Comparison of ENCODE assay signal across 21 mouse cellular contexts in genomic region chr12:100128961-100129360, GRCm38 (mm10). TPM values are rescaled to one million over a fixed set of nuclear protein-coding genes. Genes with fewer than 3 reads are reported as not detected.
DNase-seq lines count a peak whose midpoint lies in the region; ATAC-seq and TF ChIP-seq lines count a peak whose summit lies in the region.
"Had no signal": no experiment of that assay in that cellular context is flagged by ENCODE, and none has a peak within 500 bp of the region (broad histone marks: within the 10 kb centered on the region; RNA-seq: fewer than 3 reads in every experiment).

No protein-coding gene starts in this region.

- WGBS in heart, adult 2 months: 73% methylated on average over 8 of the region's 8 CpGs
- WGBS in intestine, embryonic 14.5 days: 65% methylated on average over 8 of the region's 8 CpGs
- WGBS in intestine, postnatal 0 days: 80% methylated on average over 8 of the region's 8 CpGs
- 62% methylated on average over 8 of the region's 8 CpGs for WGBS in lung, postnatal 0 days
- 67% methylated on average over 8 of the region's 8 CpGs for WGBS in limb, embryonic 13.5 days
- 92% methylated on average over 8 of the region's 8 CpGs for WGBS in forebrain, embryonic 12.5 days

- H3K4me1 ChIP-seq in heart, adult 2 months (ENCODE audit: control insufficient read depth, insufficient read depth, low read length): peaks cover 12% of the 10 kb centered on the region
- H3K4me1 ChIP-seq in intestine, embryonic 14.5 days (replicated peaks; ENCODE audit: control insufficient read depth, insufficient read depth, low read length): peaks cover 10% of the 10 kb centered on the region
- H3K4me1 ChIP-seq in intestine, postnatal 0 days (replicated peaks; ENCODE audit: control insufficient read depth, insufficient read depth, low read length): 0 out of 2 replicates have a peak, but pooled peaks cover 2% of the 10 kb centered on the region
- H3K4me1 ChIP-seq in lung, postnatal 0 days (ENCODE audit: insufficient read depth, low read depth, low read length): peaks cover 5% of the 10 kb centered on the region; the same call in 1 of the 2 replicates
- H3K4me1 ChIP-seq in limb, embryonic 13.5 days: peaks cover 14% of the 10 kb centered on the region
- H3K4me1 ChIP-seq in forebrain, embryonic 12.5 days: no peaks in the 10 kb centered on the region

- no peaks in the 10 kb centered on the region for H3K27me3 ChIP-seq in heart, adult 2 months (ENCODE audit: control insufficient read depth, insufficient read depth, low read length)
- no peaks in the 10 kb centered on the region for H3K27me3 ChIP-seq in intestine, embryonic 14.5 days (replicated peaks; ENCODE audit: control insufficient read depth, insufficient read depth, low read length)
- H3K27me3 ChIP-seq in intestine, postnatal 0 days (replicated peaks; ENCODE audit: control insufficient read depth, insufficient read depth, low read length): no peaks in the 10 kb centered on the region
- no peaks in the 10 kb centered on the region for H3K27me3 ChIP-seq in lung, postnatal 0 days (replicated peaks; ENCODE audit: insufficient read depth, low read length)
- no peaks in the 10 kb centered on the region for H3K27me3 ChIP-seq in limb, embryonic 13.5 days
- H3K27me3 ChIP-seq in forebrain, embryonic 12.5 days: no peaks in the 10 kb centered on the region
- H3K27me3 ChIP-seq: liver, embryonic 13.5 days had no signal

- no peak overlapping the region for H3K4me2 ChIP-seq in intestine, embryonic 14.5 days (ENCODE audit: low read length)
- no peak overlapping the region for H3K4me2 ChIP-seq in intestine, postnatal 0 days (replicated peaks; ENCODE audit: low read depth)
- no peak overlapping the region for H3K4me2 ChIP-seq in lung, postnatal 0 days (replicated peaks; ENCODE audit: low read depth, low read length)
- no peak overlapping the region for H3K4me2 ChIP-seq in limb, embryonic 13.5 days (replicated peaks)
- no peak overlapping the region for H3K4me2 ChIP-seq in forebrain, embryonic 12.5 days
- H3K4me2 ChIP-seq: liver, embryonic 13.5 days had no signal

- intact Hi-C loops in heart, adult 2 months (cut with DNase I): no loop called here

- TF ChIP-seq EP300 in heart, adult 2 months (IDR thresholded peaks at IDR 0.05; ENCODE audit: insufficient read depth, low read depth, low read length): no peak
- TF ChIP-seq EP300 in lung, postnatal 0 days (IDR thresholded peaks at IDR 0.05): no peak

- H3K4me3 ChIP-seq in heart, adult 2 months: no peak overlapping the region
- H3K4me3 ChIP-seq in intestine, embryonic 14.5 days (ENCODE audit: low read depth, low read length): no peak overlapping the region
- H3K4me3 ChIP-seq in intestine, postnatal 0 days (ENCODE audit: low read depth, low read length): no peak overlapping the region
- H3K4me3 ChIP-seq in lung, postnatal 0 days (ENCODE audit: low read depth, low read length): no peak overlapping the region
- H3K4me3 ChIP-seq in limb, embryonic 13.5 days: no peak overlapping the region
- H3K4me3 ChIP-seq in forebrain, embryonic 12.5 days (replicated peaks): no peak overlapping the region
- H3K4me3 ChIP-seq: erythroblast, embryonic 14.5 days; hindbrain, embryonic 10.5 days; liver, embryonic 13.5 days had no signal

- peak overlapping the region; percentile 62 for H3K27ac ChIP-seq in heart, adult 2 months
- 0 out of 2 replicates have a peak overlapping the region, but pooled peaks have one; percentile 48 for H3K27ac ChIP-seq in intestine, embryonic 14.5 days (ENCODE audit: low read depth)
- H3K27ac ChIP-seq in intestine, postnatal 0 days (ENCODE audit: low read depth, low read length): no peak overlapping the region
- peak overlapping the region; percentile 90 for H3K27ac ChIP-seq in lung, postnatal 0 days (ENCODE audit: low read length)
- no peak overlapping the region for H3K27ac ChIP-seq in limb, embryonic 13.5 days
- H3K27ac ChIP-seq in forebrain, embryonic 12.5 days: no peak overlapping the region
- H3K27ac ChIP-seq: hindbrain, embryonic 10.5 days; liver, embryonic 13.5 days had no signal

- no peaks in the 10 kb centered on the region for H3K9me3 ChIP-seq in intestine, embryonic 14.5 days (ENCODE audit: control insufficient read depth, low read length)
- no peaks in the 10 kb centered on the region for H3K9me3 ChIP-seq in intestine, postnatal 0 days (ENCODE audit: control insufficient read depth)
- H3K9me3 ChIP-seq in lung, postnatal 0 days (ENCODE audit: low read length): no peaks in the 10 kb centered on the region
- H3K9me3 ChIP-seq in limb, embryonic 13.5 days: no peaks in the 10 kb centered on the region
- no peaks in the 10 kb centered on the region for H3K9me3 ChIP-seq in forebrain, embryonic 12.5 days
- H3K9me3 ChIP-seq: hindbrain, embryonic 10.5 days; liver, embryonic 13.5 days had no signal

- no peak for TF ChIP-seq CTCF in heart, adult 2 months (IDR thresholded peaks at IDR 0.05)
- TF ChIP-seq CTCF in intestine, postnatal 0 days (IDR thresholded peaks at IDR 0.05; ENCODE audit: low read depth): no peak
- TF ChIP-seq CTCF in lung, postnatal 0 days (IDR thresholded peaks at IDR 0.05): no peak

- no peaks in the 10 kb centered on the region for H3K79me2 ChIP-seq in heart, adult 2 months (replicated peaks; ENCODE audit: control insufficient read depth, insufficient read depth, low read length)

- ATAC-seq in intestine, embryonic 14.5 days (replicated peaks; ENCODE audit: low FRiP score, low TSS enrichment, low read depth): no peak
- no peak for ATAC-seq in intestine, postnatal 0 days
- ATAC-seq in lung, postnatal 0 days: no peak
- ATAC-seq in limb, embryonic 13.5 days (ENCODE audit: low FRiP score, low read depth): no peak
- no peak for ATAC-seq in forebrain, embryonic 12.5 days (ENCODE audit: low FRiP score)
- ATAC-seq: activated CD4-positive, CD25-positive, alpha-beta regulatory T cell, adult 4 months; intestine, embryonic 16.5 days; midbrain, embryonic 16.5 days had no signal

- peaks cover 2% of the 10 kb centered on the region; the same call in 1 of the 2 replicates for H3K36me3 ChIP-seq in heart, adult 2 months (ENCODE audit: control insufficient read depth, insufficient read depth, low read length)
- H3K36me3 ChIP-seq in intestine, embryonic 14.5 days (ENCODE audit: control insufficient read depth, insufficient read depth, low read length): peaks cover 83% of the 10 kb centered on the region
- H3K36me3 ChIP-seq in intestine, postnatal 0 days (ENCODE audit: control insufficient read depth, insufficient read depth): peaks cover 79% of the 10 kb centered on the region
- H3K36me3 ChIP-seq in lung, postnatal 0 days (ENCODE audit: insufficient read depth, low read length): peaks cover 45% of the 10 kb centered on the region
- peaks cover 89% of the 10 kb centered on the region for H3K36me3 ChIP-seq in limb, embryonic 13.5 days
- peaks cover 80% of the 10 kb centered on the region for H3K36me3 ChIP-seq in forebrain, embryonic 12.5 days (replicated peaks)

- H3K9ac ChIP-seq in heart, adult 2 months (ENCODE audit: low read depth, low read length): no peak overlapping the region
- no peak overlapping the region for H3K9ac ChIP-seq in intestine, embryonic 14.5 days (ENCODE audit: low read length)
- no peak overlapping the region for H3K9ac ChIP-seq in intestine, postnatal 0 days (ENCODE audit: low read depth, low read length)
- H3K9ac ChIP-seq in lung, postnatal 0 days (replicated peaks; ENCODE audit: low read depth): no peak overlapping the region
- 0 out of 2 replicates have a peak overlapping the region, but pooled peaks have one; percentile 8 for H3K9ac ChIP-seq in limb, embryonic 13.5 days
- no peak overlapping the region for H3K9ac ChIP-seq in forebrain, embryonic 12.5 days
- H3K9ac ChIP-seq: liver, embryonic 13.5 days had no signal

- TF ChIP-seq POLR2A in heart, adult 2 months (IDR thresholded peaks at IDR 0.05; ENCODE audit: insufficient read depth, low read depth, low read length): no peak

- no peak for DNase-seq in heart, adult 2 months
- no peak for DNase-seq in heart, adult 11 months
- DNase-seq in intestine, embryonic 14.5 days (ENCODE audit: low spot score): no peak
- no peak for DNase-seq in lung, postnatal 0 days (ENCODE audit: low spot score)
- DNase-seq in lung, postnatal 36 days: no peak
- DNase-seq: adrenal gland, postnatal 36 days; cerebellum, postnatal 10 days; embryo, embryonic 11 days; gastrocnemius, postnatal 10 days; left cerebral cortex, postnatal 4 days; liver, embryonic 13.5 days; right cerebral cortex, postnatal 14 days; thymus, adult 18-20 months had no signal

RNA-seq across cellular contexts. Expression of gene Psmc1, which starts 19.0 kb away (rescaled TPM):
- 100 to 1,000 TPM; 124 to 132 TPM for total RNA-seq in heart, adult 2 months (2021)
- 40.8 and 61.1 TPM in 2 replicates for polyA plus RNA-seq in heart, adult 2 months (2012; rRNA removed)
- polyA plus RNA-seq in intestine, embryonic 14.5 days (2014; fragmentation: Nextera tagmentation; extraction: Ambion mirVana): 242 and 273 TPM in 2 replicates
- 154 and 155 TPM in 2 replicates for polyA plus RNA-seq in intestine, postnatal 0 days (2015; fragmentation: Nextera tagmentation; extraction: Ambion mirVana)
- 155 and 160 TPM in 2 replicates for polyA plus RNA-seq in lung, postnatal 0 days (2015; fragmentation: Nextera tagmentation; extraction: Ambion mirVana)
- polyA plus RNA-seq in limb, embryonic 13.5 days (2015; fragmentation: Nextera tagmentation; extraction: Ambion mirVana): 292 and 295 TPM in 2 replicates
- 335 and 353 TPM in 2 replicates for polyA plus RNA-seq in forebrain, embryonic 12.5 days (2016; fragmentation: Nextera tagmentation; extraction: Ambion mirVana)

RNA-seq across cellular contexts. Expression of gene Nrde2, which starts 30.5 kb away (rescaled TPM):
- 10 to 100 TPM in 1 of 2 experiments, 1 to 10 TPM in 1; 7.9 to 11.0 TPM for total RNA-seq in heart, adult 2 months (2021)
- 5.1 and 6.9 TPM in 2 replicates for polyA plus RNA-seq in heart, adult 2 months (2012; rRNA removed)
- 13.7 and 14.4 TPM in 2 replicates for polyA plus RNA-seq in intestine, embryonic 14.5 days (2014; fragmentation: Nextera tagmentation; extraction: Ambion mirVana)
- polyA plus RNA-seq in intestine, postnatal 0 days (2015; fragmentation: Nextera tagmentation; extraction: Ambion mirVana): 7.8 and 8.6 TPM in 2 replicates
- polyA plus RNA-seq in lung, postnatal 0 days (2015; fragmentation: Nextera tagmentation; extraction: Ambion mirVana): 10.8 and 11.1 TPM in 2 replicates
- polyA plus RNA-seq in limb, embryonic 13.5 days (2015; fragmentation: Nextera tagmentation; extraction: Ambion mirVana): 15.2 and 15.5 TPM in 2 replicates
- polyA plus RNA-seq in forebrain, embryonic 12.5 days (2016; fragmentation: Nextera tagmentation; extraction: Ambion mirVana): 14.9 and 16.8 TPM in 2 replicates

Comparison
In these comparisons a context has a peak if more than half of its experiments do, and no peak if none do; other contexts are left out.
1. H3K27ac ChIP-seq: peak in heart, adult 2 months (single experiment), intestine, embryonic 14.5 days (single experiment) and lung, postnatal 0 days (single experiment); none in intestine, postnatal 0 days (single experiment), limb, embryonic 13.5 days (single experiment) and forebrain, embryonic 12.5 days (single experiment).